Mouse (Mus musculus): ENCODE data around the gene Serac1. TPM values are rescaled to one million over a fixed set of nuclear protein-coding genes. Genes with fewer than 3 reads are reported as not detected.
A peak's percentile ranks its signal among the peaks of the same experiment; 100 is the strongest.

Serac1 gene
- total and polyA plus RNA-seq, 3 experiments: 5.7 to 8.6 (median 7.0) TPM

DNA sequence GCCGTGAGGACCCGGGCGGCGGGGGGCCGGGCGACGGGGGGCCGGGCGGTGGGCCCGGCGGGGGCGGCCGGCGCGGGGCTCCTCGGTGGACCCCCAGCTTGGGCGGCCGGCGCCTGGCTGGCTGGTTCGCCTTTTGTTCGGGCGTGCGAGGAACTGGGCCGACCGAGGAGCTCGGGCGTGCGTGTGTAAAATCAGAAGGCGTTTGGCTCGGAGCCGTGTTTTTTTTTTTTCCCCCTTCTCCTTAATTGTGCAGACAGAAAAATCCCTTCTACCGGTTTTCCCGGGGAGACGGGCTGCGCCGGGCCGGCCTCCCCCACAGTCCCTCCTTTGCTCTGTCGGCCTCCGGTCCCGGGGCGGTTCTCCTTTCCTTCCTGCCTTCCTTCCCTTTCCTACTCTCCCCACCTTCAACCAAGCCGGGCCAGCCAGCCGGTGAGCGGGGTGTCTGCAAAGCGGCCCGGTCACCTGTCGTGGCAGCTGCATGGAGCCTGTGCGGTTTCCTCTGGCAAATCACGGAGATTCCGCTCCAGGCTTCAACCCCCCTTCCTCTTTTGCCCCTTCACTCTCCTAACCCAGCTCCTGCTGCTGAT lies 27.6 kb upstream of the Serac1 start:
- intact Hi-C loops (cut with DNase I): loop anchor here (2.0 to 5.0 kb wide), 3 partner anchors 28 to 110 kb away; partner anchors contain the start of genes Gtf2h5 and Serac1
- Histone ChIP-seq H3K79me2 (replicated peaks; ENCODE audit: control insufficient read depth, insufficient read depth, low read length) (peaks cover 4% of the 10 kb centered on the region), H3K4me3 (peak overlapping the region; percentile 82), H3K27me3 (ENCODE audit: control insufficient read depth, insufficient read depth, low read length) (no peaks in the 10 kb centered on the region), H3K36me3 (ENCODE audit: control insufficient read depth, insufficient read depth, low read length) (peaks cover 5% of the 10 kb centered on the region; the same call in 1 of the 2 replicates), H3K9ac (ENCODE audit: low read depth, low read length) (peak overlapping the region; percentile 96), H3K27ac (peak overlapping the region; percentile 87), H3K4me1 (ENCODE audit: control insufficient read depth, insufficient read depth, low read length) (peaks cover 4% of the 10 kb centered on the region)
- TF ChIP-seq EP300 (IDR thresholded peaks at IDR 0.05; ENCODE audit: insufficient read depth, low read depth, low read length) (no peak), POLR2A (IDR thresholded peaks at IDR 0.05; ENCODE audit: insufficient read depth, low read depth, low read length) (peak; percentile 13; the same call in 1 of the 2 replicates), CTCF (IDR thresholded peaks at IDR 0.05) (no peak)
- WGBS: under 1% methylated on average over 40 of the region's 50 CpGs
- peak; percentile 70 to 77 for DNase-seq

DNA sequence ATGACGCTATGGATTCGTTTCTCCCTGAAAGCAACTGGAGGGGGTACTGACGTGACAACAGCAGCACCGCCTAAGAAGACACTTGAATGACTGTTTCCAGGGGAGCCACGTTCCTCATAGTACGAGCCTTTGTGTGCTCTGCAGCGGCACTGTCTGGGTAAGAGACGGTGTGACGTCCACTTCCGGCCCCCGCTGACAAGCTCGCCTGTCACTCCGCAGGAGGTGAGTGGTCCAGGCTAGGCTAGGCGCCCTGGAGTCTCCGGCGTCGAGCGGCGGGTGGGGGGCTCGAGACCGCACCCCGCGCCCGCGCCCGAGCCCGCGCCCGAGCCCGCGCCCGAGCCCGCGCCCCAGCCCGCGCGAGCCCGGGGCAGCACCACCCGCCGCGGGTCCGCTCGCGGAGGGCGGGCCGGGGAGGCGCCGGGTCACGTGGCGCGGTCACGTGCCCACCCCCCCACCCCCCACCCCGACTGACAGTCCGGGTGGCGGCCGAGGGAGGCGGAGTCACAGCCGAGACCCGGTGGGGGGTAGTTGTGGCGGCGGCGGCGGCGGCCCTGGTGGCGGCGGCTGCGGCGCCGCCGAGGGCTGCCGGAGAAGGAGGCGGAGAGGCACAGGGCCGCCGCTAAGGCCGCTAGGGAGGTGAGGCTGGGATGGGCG lies 26.9 kb upstream of the Serac1 start, which contains the start of gene Tulp4:
Gene Tulp4 (plus strand): TSS at position 77 of the 654 bp plus-strand sequence.
- peak within 1 kb of the TSS; percentile 99 for H3K9ac ChIP-seq (ENCODE audit: low read depth, low read length)
- peaks cover 4% of the 10 kb centered on the region for H3K4me1 ChIP-seq (ENCODE audit: control insufficient read depth, insufficient read depth, low read length)
- intact Hi-C loops (cut with DNase I): loop anchor here (2.0 to 5.0 kb wide), 3 partner anchors 28 to 111 kb away; partner anchors contain the start of genes Gtf2h5 and Serac1
- under 1% methylated on average over 61 of the region's 76 CpGs for WGBS
- peak within 1 kb of the TSS; percentile 82 for H3K4me3 ChIP-seq
- TF ChIP-seq POLR2A (IDR thresholded peaks at IDR 0.05; ENCODE audit: insufficient read depth, low read depth, low read length) (peak; percentile 71), CTCF (IDR thresholded peaks at IDR 0.05) (no peak), EP300 (IDR thresholded peaks at IDR 0.05; ENCODE audit: insufficient read depth, low read depth, low read length) (peak; percentile 59; the same call in 1 of the 2 replicates)
- no peaks in the 10 kb centered on the region for H3K27me3 ChIP-seq (ENCODE audit: control insufficient read depth, insufficient read depth, low read length)
- H3K27ac ChIP-seq: peak within 1 kb of the TSS; percentile 93
- peaks cover 4% of the 10 kb centered on the region for H3K79me2 ChIP-seq (replicated peaks; ENCODE audit: control insufficient read depth, insufficient read depth, low read length)
- DNase-seq: peak; percentile 88 to 91
- peaks cover 5% of the 10 kb centered on the region; the same call in 1 of the 2 replicates for H3K36me3 ChIP-seq (ENCODE audit: control insufficient read depth, insufficient read depth, low read length)

DNA sequence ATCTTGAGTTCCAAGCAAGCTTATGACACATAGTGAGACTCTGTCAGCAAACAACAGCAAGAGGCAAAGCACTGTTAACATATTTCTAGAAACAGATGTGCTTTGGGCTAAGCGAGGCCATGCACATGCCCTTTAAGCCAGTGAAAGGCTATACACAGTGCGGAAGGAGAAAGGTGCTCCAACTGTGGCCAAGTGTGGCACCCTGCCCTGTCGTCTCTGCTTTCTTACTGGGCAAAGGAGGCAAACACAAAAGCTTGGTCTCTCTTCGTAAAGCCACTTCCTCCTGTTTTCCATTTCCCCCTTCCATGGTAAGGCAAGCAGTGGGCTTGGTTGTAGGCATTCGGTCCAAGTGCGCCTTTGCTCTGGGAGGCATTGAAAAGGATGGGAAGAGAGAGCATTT lies 24.0 kb upstream of the Serac1 start:
- no peak for TF ChIP-seq CTCF (IDR thresholded peaks at IDR 0.05)
- no peak for TF ChIP-seq EP300 (IDR thresholded peaks at IDR 0.05; ENCODE audit: insufficient read depth, low read depth, low read length)
- TF ChIP-seq POLR2A (IDR thresholded peaks at IDR 0.05; ENCODE audit: insufficient read depth, low read depth, low read length): no peak
- WGBS: 76% methylated on average over 6 of the region's 6 CpGs
- intact Hi-C loops (cut with DNase I): no loop called here

DNA sequence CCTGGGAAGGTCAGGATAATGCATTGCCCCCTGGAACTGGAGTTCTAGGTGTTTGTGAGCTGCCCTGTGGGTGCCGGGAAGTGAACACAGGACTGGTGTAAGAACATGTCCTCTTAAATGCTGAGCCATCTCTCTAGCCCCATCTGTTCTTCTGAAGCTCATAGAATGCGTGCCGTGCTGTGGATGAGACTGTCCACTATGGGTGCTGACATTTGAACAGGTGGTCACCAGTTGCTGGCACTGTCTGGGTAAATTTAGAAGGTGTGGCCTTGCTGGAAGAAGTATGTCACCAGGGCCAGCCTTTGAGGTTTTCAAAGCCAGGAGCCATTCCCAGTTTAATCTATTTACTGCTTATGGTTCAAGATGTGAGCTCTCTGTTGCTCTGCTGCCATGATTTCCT lies 22.7 kb upstream of the Serac1 start:
- Histone ChIP-seq H3K79me2 (replicated peaks; ENCODE audit: control insufficient read depth, insufficient read depth, low read length) (no peaks in the 10 kb centered on the region), H3K9ac (ENCODE audit: low read depth, low read length) (no peak overlapping the region), H3K27me3 (ENCODE audit: control insufficient read depth, insufficient read depth, low read length) (no peaks in the 10 kb centered on the region), H3K4me3 (no peak overlapping the region), H3K27ac (no peak overlapping the region), H3K4me1 (ENCODE audit: control insufficient read depth, insufficient read depth, low read length) (peaks cover 2% of the 10 kb centered on the region; the same call in 1 of the 2 replicates), H3K36me3 (ENCODE audit: control insufficient read depth, insufficient read depth, low read length) (no peaks in the 10 kb centered on the region)
- WGBS: 93% methylated on average over 3 of the region's 3 CpGs
- DNase-seq: no peak
- TF ChIP-seq CTCF (IDR thresholded peaks at IDR 0.05) (no peak), EP300 (IDR thresholded peaks at IDR 0.05; ENCODE audit: insufficient read depth, low read depth, low read length) (no peak), POLR2A (IDR thresholded peaks at IDR 0.05; ENCODE audit: insufficient read depth, low read depth, low read length) (no peak)
- intact Hi-C loops (cut with DNase I): no loop called here

More for the DNA sequence above, 24.0 kb upstream of the Serac1 start:
- Histone ChIP-seq H3K9ac (ENCODE audit: low read depth, low read length) (no peak overlapping the region), H3K27me3 (ENCODE audit: control insufficient read depth, insufficient read depth, low read length) (no peaks in the 10 kb centered on the region), H3K4me3 (no peak overlapping the region), H3K4me1 (ENCODE audit: control insufficient read depth, insufficient read depth, low read length) (peaks cover 2% of the 10 kb centered on the region; the same call in 1 of the 2 replicates), H3K79me2 (replicated peaks; ENCODE audit: control insufficient read depth, insufficient read depth, low read length) (no peaks in the 10 kb centered on the region), H3K36me3 (ENCODE audit: control insufficient read depth, insufficient read depth, low read length) (peaks cover 4% of the 10 kb centered on the region; the same call in 1 of the 2 replicates), H3K27ac (no peak overlapping the region)
- no peak for DNase-seq

DNA sequence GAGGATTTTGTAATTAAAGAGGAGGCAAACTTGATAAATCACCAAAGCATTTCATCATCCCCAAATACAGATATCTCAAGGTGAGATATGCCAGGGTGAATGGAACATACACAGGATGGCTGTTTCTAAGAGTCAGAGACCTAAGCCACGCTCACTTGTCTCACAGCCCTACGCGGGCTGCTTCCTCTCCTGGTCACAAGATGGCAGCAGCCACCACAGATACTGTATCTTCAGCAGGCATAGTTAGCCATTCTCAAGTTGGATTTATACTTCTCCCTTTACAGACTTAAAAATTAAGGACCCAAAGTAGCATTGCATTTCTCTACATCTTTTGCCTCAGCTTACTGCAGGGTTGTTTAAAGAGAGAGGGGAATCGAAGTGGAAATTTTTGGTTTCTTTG lies 18.3 kb upstream of the Serac1 start:
- no peaks in the 10 kb centered on the region for H3K36me3 ChIP-seq (ENCODE audit: control insufficient read depth, insufficient read depth, low read length)
- peak; percentile 43 to 63 for DNase-seq
- no peaks in the 10 kb centered on the region for H3K79me2 ChIP-seq (replicated peaks; ENCODE audit: control insufficient read depth, insufficient read depth, low read length)
- no peak overlapping the region for H3K27ac ChIP-seq
- no peaks in the 10 kb centered on the region for H3K4me1 ChIP-seq (ENCODE audit: control insufficient read depth, insufficient read depth, low read length)
- 28% methylated on average over 4 of the region's 4 CpGs for WGBS
- H3K27me3 ChIP-seq (ENCODE audit: control insufficient read depth, insufficient read depth, low read length): no peaks in the 10 kb centered on the region
- intact Hi-C loops (cut with DNase I): no loop called here
- TF ChIP-seq EP300 (IDR thresholded peaks at IDR 0.05; ENCODE audit: insufficient read depth, low read depth, low read length) (peak; percentile 72; the same call in 1 of the 2 replicates), CTCF (IDR thresholded peaks at IDR 0.05) (no peak; the same call in 1 of the 2 replicates)
- H3K9ac ChIP-seq (ENCODE audit: low read depth, low read length): no peak overlapping the region
- no peak overlapping the region for H3K4me3 ChIP-seq

DNA sequence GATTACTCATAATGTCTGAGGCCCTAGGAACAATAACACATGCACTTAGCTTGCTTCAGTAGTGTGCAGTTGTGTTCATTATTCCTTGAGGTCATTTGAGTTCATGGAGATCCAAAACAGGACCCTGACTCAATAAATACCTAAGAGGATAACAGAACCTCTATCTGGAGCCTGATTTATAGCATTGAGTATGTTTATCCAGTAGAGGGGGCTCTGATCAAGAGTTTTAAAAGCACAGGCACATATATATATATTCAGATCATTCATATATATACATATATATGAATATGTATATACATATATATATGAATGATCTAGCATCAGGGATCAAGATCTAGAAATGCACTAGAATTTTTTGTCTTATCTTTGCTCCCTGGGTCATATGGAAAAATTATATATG lies 16.0 kb upstream of the Serac1 start:
- Histone ChIP-seq H3K36me3 (ENCODE audit: control insufficient read depth, insufficient read depth, low read length) (no peaks in the 10 kb centered on the region), H3K27me3 (ENCODE audit: control insufficient read depth, insufficient read depth, low read length) (no peaks in the 10 kb centered on the region), H3K27ac (no peak overlapping the region), H3K4me3 (no peak overlapping the region), H3K79me2 (replicated peaks; ENCODE audit: control insufficient read depth, insufficient read depth, low read length) (no peaks in the 10 kb centered on the region), H3K9ac (ENCODE audit: low read depth, low read length) (no peak overlapping the region), H3K4me1 (ENCODE audit: control insufficient read depth, insufficient read depth, low read length) (no peaks in the 10 kb centered on the region)
- TF ChIP-seq EP300 (IDR thresholded peaks at IDR 0.05; ENCODE audit: insufficient read depth, low read depth, low read length) (no peak), POLR2A (IDR thresholded peaks at IDR 0.05; ENCODE audit: insufficient read depth, low read depth, low read length) (no peak), CTCF (IDR thresholded peaks at IDR 0.05) (peak; percentile 56)
- intact Hi-C loops (cut with DNase I): no loop called here
- DNase-seq: no peak
